Mouse (Mus musculus) intestine, embryonic 16.5 days (tissue): Measurements from ENCODE around the gene Nemp1. TPM values are rescaled to one million over a fixed set of nuclear protein-coding genes. Genes with fewer than 3 reads are reported as not detected.

Experiments used
- ATAC-seq: fragments of 200-750 bp; cut with Nextera tagmentation; 2 replicates; pipeline ENCODE4 v1.8.0; 2017; ENCODE audit warnings: moderate TSS enrichment, moderate library complexity
- H3K27ac ChIP-seq: fragments of 300-500 bp; sonication (generic); 2 replicates; pipeline ENCODE4 v1.5.1; 2014; ENCODE audit warnings: mild to moderate bottlenecking, low read length
- H3K27me3 ChIP-seq: fragments of 300-500 bp; sonication (generic); replicated peaks from 2 replicates; pipeline ENCODE4 v1.6.1; 2014; ENCODE audit warnings: low read length, control low read depth, mixed read lengths; ENCODE audit not compliant: control insufficient read depth, insufficient read depth
- H3K36me3 ChIP-seq: fragments of 300-500 bp; sonication (generic); 2 replicates; pipeline ENCODE4 v1.6.1; 2014; ENCODE audit warnings: low read length, control low read depth; ENCODE audit not compliant: control insufficient read depth, insufficient read depth
- H3K4me1 ChIP-seq: fragments of 300-500 bp; sonication (generic); 2 replicates; pipeline ENCODE4 v1.6.1; 2014; ENCODE audit warnings: low read length, control low read depth, mixed read lengths; ENCODE audit not compliant: control insufficient read depth, insufficient read depth
- H3K4me2 ChIP-seq: fragments of 300-500 bp; sonication (generic); 2 replicates; pipeline ENCODE4 v1.6.1; 2014; ENCODE audit warnings: low read depth, low read length, control low read depth
- H3K4me3 ChIP-seq: fragments of 300-500 bp; sonication (generic); 2 replicates; pipeline ENCODE4 v1.5.1; 2014; ENCODE audit warnings: mild to moderate bottlenecking, low read length
- H3K9ac ChIP-seq: fragments of 300-500 bp; sonication (generic); 2 replicates; pipeline ENCODE4 v1.6.1; 2014; ENCODE audit warnings: low read depth, low read length
- H3K9me3 ChIP-seq: fragments of 300-500 bp; sonication (generic); 2 replicates; pipeline ENCODE4 v1.6.1; 2016; ENCODE audit warnings: low read length, control low read depth; ENCODE audit not compliant: control insufficient read depth
- whole genome bisulfite sequencing: fragments of 180-500 bp; shearing (Covaris S2); extraction: QIAGEN DNeasy Blood & Tissue Kit; methylation state at CpG from one replicate; pipeline ENCODE4 v1.1.7; 2014; 5-methylcytosine and 5-hydroxymethylcytosine counted together
- polyA plus RNA-seq: library from polyadenylated mRNA; unstranded; fragments of >200 nt; fragmentation: Nextera tagmentation; extraction: Ambion mirVana; gene quantifications from 2 replicates; pipeline ENCODE4 v1.2.1, GENCODE M21; 2015

Nemp1 gene
- polyA plus RNA-seq, 1 experiment from 2014 or later: 5.9 TPM

DNA sequence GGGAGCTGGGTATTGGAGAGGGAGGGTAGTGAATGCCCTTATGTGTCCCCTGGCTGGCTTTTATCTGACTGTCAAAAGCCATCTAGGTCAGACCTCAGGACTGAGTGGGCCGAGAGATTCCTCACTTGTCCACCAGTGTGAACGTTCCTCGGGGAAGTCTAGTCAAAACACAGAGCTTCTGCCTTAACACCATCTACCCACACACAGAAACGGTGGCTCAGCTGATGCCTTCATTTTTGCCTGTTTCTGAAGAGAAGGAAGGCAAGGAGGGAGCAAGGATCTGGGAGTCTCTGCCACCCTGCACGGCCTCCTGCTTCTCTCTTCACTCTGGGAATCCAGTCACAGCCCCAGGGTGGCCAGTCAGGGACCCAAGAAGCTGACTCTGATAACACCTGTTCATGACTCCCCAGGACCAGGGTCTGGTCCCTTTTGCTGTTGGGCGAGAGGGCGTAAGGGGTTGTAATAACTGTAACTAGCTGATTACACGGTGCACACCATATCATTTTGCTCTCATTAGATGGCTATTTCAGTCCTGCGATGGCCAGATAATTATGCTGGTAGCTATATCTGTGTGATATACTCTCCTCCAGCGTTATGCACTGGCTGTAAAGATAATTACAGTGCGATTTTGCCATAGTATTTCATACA, 63.7 kb downstream of the Nemp1 start:
- no peaks in the 10 kb centered on the region for H3K36me3 ChIP-seq
- no peak overlapping the region for H3K27ac ChIP-seq
- no peaks in the 10 kb centered on the region for H3K27me3 ChIP-seq
- no peak overlapping the region for H3K4me2 ChIP-seq
- WGBS: 69% methylated on average over 11 of the region's 11 CpGs
- no peaks in the 10 kb centered on the region for H3K9me3 ChIP-seq
- H3K4me1 ChIP-seq: peaks cover 7% of the 10 kb centered on the region; the same call in 1 of the 2 replicates
- no peak for ATAC-seq
- no peak overlapping the region for H3K9ac ChIP-seq
- no peak overlapping the region for H3K4me3 ChIP-seq

DNA sequence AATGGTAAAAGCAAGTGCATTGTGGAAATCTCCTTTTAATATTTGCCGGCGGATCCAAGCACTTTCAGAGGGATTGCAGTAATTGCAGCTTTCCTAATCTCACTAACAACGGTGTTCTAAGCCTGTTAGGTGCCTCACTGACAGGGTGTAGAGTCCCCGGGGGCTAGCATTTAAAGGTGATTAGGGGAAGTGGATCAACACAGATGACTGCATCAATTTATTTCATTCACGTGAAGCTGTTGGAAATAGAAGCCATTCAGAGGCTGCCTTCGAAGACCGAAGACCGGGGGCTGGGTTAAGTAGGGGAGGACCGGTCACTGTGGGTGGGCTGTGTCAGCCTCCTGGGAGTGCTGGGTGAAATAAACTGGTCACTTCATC, 64.2 kb downstream of the Nemp1 start:
- Histone ChIP-seq H3K36me3 (no peaks in the 10 kb centered on the region), H3K27me3 (no peaks in the 10 kb centered on the region), H3K9ac (no peak overlapping the region), H3K9me3 (no peaks in the 10 kb centered on the region), H3K4me2 (no peak overlapping the region), H3K4me3 (no peak overlapping the region), H3K4me1 (peaks cover 7% of the 10 kb centered on the region; the same call in 1 of the 2 replicates), H3K27ac (no peak overlapping the region)
- no peak for ATAC-seq
- 41% methylated on average over 9 of the region's 9 CpGs for WGBS

DNA sequence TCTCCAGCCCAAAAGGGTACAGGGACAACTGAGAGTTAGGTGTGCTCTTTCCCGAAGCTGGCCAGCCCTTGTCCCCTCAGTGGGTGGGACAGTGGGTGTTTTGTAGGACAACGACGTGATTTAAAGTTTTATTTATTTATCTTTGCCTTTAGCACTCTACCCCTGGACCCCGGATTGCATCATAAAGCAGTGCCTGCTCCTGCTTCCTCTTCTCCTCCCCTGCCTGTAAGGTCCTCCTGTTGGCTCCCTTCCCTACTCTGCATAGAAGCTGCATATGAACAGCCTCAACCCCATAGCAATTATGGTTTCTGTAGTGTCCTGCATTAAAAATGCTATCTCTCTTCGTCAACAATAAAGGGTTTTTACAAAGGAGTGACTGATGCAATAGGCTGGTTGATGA, 64.7 kb downstream of the Nemp1 start:
- H3K27ac ChIP-seq: no peak overlapping the region
- H3K4me1 ChIP-seq: peaks cover 9% of the 10 kb centered on the region
- no peak overlapping the region for H3K4me3 ChIP-seq
- no peaks in the 10 kb centered on the region for H3K27me3 ChIP-seq
- H3K9ac ChIP-seq: no peak overlapping the region
- H3K4me2 ChIP-seq: no peak overlapping the region
- 23% methylated on average over 5 of the region's 5 CpGs for WGBS
- no peaks in the 10 kb centered on the region for H3K36me3 ChIP-seq
- H3K9me3 ChIP-seq: no peaks in the 10 kb centered on the region
- no peak for ATAC-seq

DNA sequence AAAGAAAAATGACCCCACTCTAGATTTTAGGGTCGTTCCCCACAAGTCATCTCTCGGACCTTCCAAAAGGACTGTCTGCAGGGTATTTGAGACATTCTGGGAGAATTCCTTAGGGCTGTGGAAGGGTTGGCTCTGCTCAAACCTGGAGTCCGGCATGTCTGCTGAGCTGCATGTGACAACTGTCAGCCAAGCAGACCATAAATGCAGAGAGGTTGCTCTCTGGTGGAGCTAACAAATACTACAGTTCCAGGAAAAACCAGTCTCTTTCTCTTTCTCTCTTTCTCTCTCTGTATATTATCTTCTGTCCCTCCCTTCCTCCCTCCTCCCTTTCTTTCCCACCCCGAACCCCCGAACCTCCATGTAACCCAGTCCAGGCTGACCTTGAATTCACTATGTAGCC, 67.7 kb downstream of the Nemp1 start:
- H3K4me2 ChIP-seq: no peak overlapping the region
- H3K27ac ChIP-seq: no peak overlapping the region
- H3K4me3 ChIP-seq: no peak overlapping the region
- no peak overlapping the region for H3K9ac ChIP-seq
- 35% methylated on average over 5 of the region's 5 CpGs for WGBS
- H3K27me3 ChIP-seq: no peaks in the 10 kb centered on the region
- H3K36me3 ChIP-seq: no peaks in the 10 kb centered on the region
- no peaks in the 10 kb centered on the region for H3K9me3 ChIP-seq
- peaks cover 17% of the 10 kb centered on the region for H3K4me1 ChIP-seq
- ATAC-seq: no peak

DNA sequence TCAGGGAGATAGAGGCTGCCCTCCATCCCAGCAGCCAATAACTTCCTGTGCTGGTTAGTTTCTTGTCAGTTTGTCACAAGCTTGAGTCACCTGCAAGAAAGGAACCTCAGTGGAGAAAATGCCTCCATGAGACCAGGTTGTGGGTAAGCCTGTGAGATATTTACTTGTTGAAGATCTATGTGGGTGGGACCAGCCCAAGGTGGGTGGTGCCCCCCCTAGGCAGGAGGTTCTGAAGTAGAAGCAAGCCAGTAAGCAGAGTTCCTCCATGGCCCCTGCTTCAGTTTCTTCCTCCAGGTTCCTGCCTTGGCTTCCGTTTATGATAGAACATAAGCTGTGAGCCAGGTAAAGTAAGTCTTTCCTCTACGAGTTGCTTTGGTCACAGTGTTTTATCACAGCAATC, 69.6 kb downstream of the Nemp1 start:
- no peaks in the 10 kb centered on the region for H3K36me3 ChIP-seq
- H3K4me2 ChIP-seq: no peak overlapping the region
- H3K4me1 ChIP-seq: peaks cover 19% of the 10 kb centered on the region
- H3K4me3 ChIP-seq: no peak overlapping the region
- H3K27ac ChIP-seq: no peak overlapping the region
- no peak overlapping the region for H3K9ac ChIP-seq
- WGBS: 72% methylated on average over 2 of the region's 2 CpGs
- no peaks in the 10 kb centered on the region for H3K9me3 ChIP-seq
- no peaks in the 10 kb centered on the region for H3K27me3 ChIP-seq
- ATAC-seq: no peak

DNA sequence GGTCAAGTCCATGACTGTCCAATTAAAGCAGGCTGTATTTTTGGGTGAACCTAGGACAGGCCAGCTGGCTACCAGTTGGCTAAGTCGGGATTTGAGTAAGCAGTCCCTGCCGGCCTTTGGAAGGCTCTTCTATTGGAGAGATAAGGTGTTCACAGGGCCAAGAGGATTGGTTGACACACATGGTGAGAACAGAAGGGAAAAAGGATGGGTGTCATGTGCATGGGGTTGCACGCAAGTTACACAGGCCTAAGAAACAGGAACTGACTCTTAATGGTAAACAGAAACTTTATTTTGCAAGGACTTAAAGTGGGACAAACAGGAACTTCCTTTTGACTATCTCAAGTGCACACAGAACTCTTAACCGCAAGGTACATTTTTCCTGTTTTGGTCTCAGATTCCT, 70.2 kb downstream of the Nemp1 start:
- whole genome bisulfite sequencing: 72% methylated on average over 4 of the region's 4 CpGs
- H3K4me2 ChIP-seq: no peak overlapping the region
- no peak for ATAC-seq
- H3K27ac ChIP-seq: 0 out of 2 replicates have a peak overlapping the region, but pooled peaks have one; percentile 7
- H3K9ac ChIP-seq: no peak overlapping the region
- H3K9me3 ChIP-seq: no peaks in the 10 kb centered on the region
- H3K4me3 ChIP-seq: no peak overlapping the region
- peaks cover 6% of the 10 kb centered on the region for H3K36me3 ChIP-seq
- H3K4me1 ChIP-seq: peaks cover 16% of the 10 kb centered on the region
- H3K27me3 ChIP-seq: no peaks in the 10 kb centered on the region

DNA sequence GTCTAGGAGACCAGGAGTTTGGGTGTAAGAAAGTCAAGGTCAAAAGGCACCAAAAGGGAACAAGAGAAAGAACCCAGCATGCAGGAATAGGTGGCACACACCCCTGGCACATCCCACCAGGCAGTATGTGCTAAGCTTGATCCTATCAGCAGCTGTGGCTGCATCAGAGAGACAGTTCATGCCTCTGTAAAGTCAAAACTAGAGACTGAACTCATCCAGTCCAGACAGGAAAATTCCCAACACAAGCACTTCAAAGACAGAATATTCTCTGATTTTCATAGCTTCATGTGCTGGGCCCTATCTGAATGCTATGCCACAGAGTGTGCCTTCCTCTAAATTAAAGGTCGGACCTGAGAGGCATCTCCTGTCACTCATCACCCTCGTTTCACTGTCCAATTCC, 70.9 kb downstream of the Nemp1 start:
- no peaks in the 10 kb centered on the region for H3K27me3 ChIP-seq
- no peaks in the 10 kb centered on the region for H3K9me3 ChIP-seq
- no peak for ATAC-seq
- no peak overlapping the region for H3K27ac ChIP-seq
- no peak overlapping the region for H3K4me2 ChIP-seq
- H3K9ac ChIP-seq: no peak overlapping the region
- no peak overlapping the region for H3K4me3 ChIP-seq
- peaks cover 16% of the 10 kb centered on the region for H3K4me1 ChIP-seq
- peaks cover 12% of the 10 kb centered on the region for H3K36me3 ChIP-seq
- 27% methylated on average over 2 of the region's 2 CpGs for WGBS

DNA sequence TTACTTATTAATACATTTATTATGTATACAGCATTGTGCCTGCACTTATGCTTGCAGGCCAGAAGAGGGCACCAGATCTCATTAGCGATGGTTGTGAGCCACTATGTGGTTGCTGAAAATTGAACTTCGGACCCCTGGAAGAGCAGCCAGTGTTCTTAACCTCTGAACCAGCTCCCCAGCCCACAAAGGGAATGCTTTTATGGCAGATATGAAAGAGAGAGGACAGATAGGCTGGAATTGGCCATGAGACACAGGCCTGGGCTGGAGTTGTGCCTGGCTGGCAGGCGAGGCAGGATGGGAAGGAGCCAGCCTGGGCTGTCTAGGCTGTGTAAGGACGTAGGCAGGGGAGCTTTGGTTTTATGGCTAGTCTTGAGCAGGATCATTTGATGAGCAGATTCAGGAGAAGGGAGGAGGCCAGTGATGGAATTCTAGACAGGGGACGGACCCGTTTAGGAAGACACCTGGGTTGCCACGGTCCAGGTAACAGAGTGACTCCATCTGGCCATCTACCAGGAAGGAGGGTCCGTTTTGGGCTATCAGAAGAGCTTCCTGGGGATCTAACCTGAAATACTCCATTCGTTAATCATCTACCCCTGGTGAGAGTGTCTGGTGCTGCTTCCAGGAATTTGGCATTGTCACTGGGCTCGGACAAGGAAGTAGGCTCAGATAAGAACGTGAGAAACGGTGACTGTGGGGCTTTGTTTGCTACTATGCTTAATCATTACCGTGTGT, 71.6 kb downstream of the Nemp1 start:
- Histone ChIP-seq H3K27me3 (no peaks in the 10 kb centered on the region), H3K9ac (no peak overlapping the region), H3K4me3 (peak overlapping the region; percentile 10; the same call in 1 of the 2 replicates), H3K9me3 (no peaks in the 10 kb centered on the region), H3K4me2 (peak overlapping the region; percentile 28; the same call in 1 of the 2 replicates), H3K36me3 (peaks cover 20% of the 10 kb centered on the region), H3K27ac (peak overlapping the region; percentile 91), H3K4me1 (peaks cover 16% of the 10 kb centered on the region)
- ATAC-seq: peak; percentile 79
- 31% methylated on average over 13 of the region's 13 CpGs for WGBS

DNA sequence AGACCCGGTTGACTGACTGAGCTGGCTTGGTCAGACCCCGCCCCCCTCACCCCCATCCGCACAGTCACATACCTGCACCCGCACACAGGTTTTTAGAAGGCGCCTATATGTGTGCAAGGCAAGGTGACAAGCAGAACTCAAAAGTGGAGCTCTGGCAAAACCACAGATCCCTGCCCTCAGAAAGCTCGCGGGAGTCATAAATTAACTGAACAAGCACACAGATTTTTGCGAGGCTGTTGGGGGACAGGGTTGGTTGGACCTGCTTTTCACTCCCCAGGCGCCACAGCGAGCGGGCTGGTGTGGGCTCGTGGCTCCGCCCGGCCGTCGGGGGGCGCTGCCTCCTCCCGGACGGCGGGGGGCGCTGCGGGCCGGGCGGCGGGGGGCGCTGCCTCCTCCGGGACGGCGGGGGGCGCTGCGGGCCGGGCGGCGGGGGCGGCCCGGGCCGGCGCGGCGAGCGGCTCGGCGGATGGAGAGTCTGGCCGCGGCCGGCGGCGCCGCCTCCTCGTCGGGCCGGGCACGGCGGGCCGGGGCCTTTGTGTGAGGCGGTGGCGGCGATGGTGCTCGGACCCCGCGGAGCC, 72.5 kb downstream of the Nemp1 start, which contains the start of gene Zbtb39:
Zbtb39 (plus strand) TSS at position 456 of the 578 bp plus-strand sequence.
- peak; percentile 78 for ATAC-seq
- WGBS: under 1% methylated on average over 25 of the region's 61 CpGs

More for the DNA sequence above, 72.5 kb downstream of the Nemp1 start, which contains the start of gene Zbtb39:
- H3K27ac ChIP-seq: peak within 1 kb of the TSS; percentile 91
- H3K4me3 ChIP-seq: peak within 1 kb of the TSS; percentile 90
- H3K4me1 ChIP-seq: peaks cover 16% of the 10 kb centered on the region
- H3K4me2 ChIP-seq: peak within 1 kb of the TSS; percentile 78
- H3K9me3 ChIP-seq: no peaks in the 10 kb centered on the region
- H3K9ac ChIP-seq: peak within 1 kb of the TSS; percentile 95
- H3K36me3 ChIP-seq: peaks cover 28% of the 10 kb centered on the region
- no peaks in the 10 kb centered on the region for H3K27me3 ChIP-seq
